9 mouse cellular contexts compared by ENCODE assay signal in genomic region chr8:124701023-124701422, GRCm38 (mm10). TPM values are rescaled to one million over a fixed set of nuclear protein-coding genes. Genes with fewer than 3 reads are reported as not detected.
A peak's percentile ranks its signal among the peaks of the same experiment; 100 is the strongest.
DNase-seq lines count a peak whose midpoint lies in the region; ATAC-seq lines count a peak whose summit lies in the region.
"Had no signal": no experiment of that assay in that cellular context is flagged by ENCODE, and none has a peak within 500 bp of the region (broad histone marks: within the 10 kb centered on the region; RNA-seq: fewer than 3 reads in every experiment).

No protein-coding gene starts in this region.

- H3K27me3 ChIP-seq in midbrain, embryonic 10.5 days (ENCODE audit: low read depth, poor library complexity, severe bottlenecking): no peaks in the 10 kb centered on the region
- H3K27me3 ChIP-seq: heart, embryonic 12.5 days had no signal

- peak; percentile 35 for DNase-seq in A20 (ENCODE audit: low read depth, low spot score)
- DNase-seq in CD4-positive helper T cell, adult 2 months (ENCODE audit: low read depth, low spot score): peak; percentile 86
- peak; percentile 81 to 86 for DNase-seq in spleen, postnatal 36 days (ENCODE audit: low spot score in 2 of 2)
- no peak for DNase-seq in midbrain, embryonic 10.5 days (ENCODE audit: low spot score)
- no peak for DNase-seq in ovary, postnatal 14 days (ENCODE audit: low spot score)
- no peak for DNase-seq in cerebellum, adult 18-20 months
- DNase-seq: adrenal gland, adult 8-10 months had no signal

- peak; percentile 88 for ATAC-seq in inflammation-experienced regulatory T-cells, adult 6 months

- WGBS in midbrain, embryonic 10.5 days: 90% methylated on average over 9 of the region's 9 CpGs

- H3K4me3 ChIP-seq in midbrain, embryonic 10.5 days: no peak overlapping the region
- H3K4me3 ChIP-seq: heart, embryonic 12.5 days had no signal

- no peak overlapping the region for H3K27ac ChIP-seq in midbrain, embryonic 10.5 days (replicated peaks)

- no peaks in the 10 kb centered on the region for H3K9me3 ChIP-seq in midbrain, embryonic 10.5 days (replicated peaks)
- H3K9me3 ChIP-seq: heart, embryonic 12.5 days had no signal

- H3K36me3 ChIP-seq in midbrain, embryonic 10.5 days: peaks cover 85% of the 10 kb centered on the region

- no peaks in the 10 kb centered on the region for H3K4me1 ChIP-seq in midbrain, embryonic 10.5 days
- H3K4me1 ChIP-seq: heart, embryonic 12.5 days had no signal

RNA-seq across cellular contexts. Expression of gene Ttc13, which starts 20.8 kb away (rescaled TPM):
- 10 to 100 TPM; 26.1 to 40.4 (median 39.4) TPM for polyA plus RNA-seq in inflammation-experienced regulatory T-cells, adult 6 months (2017; shearing (Covaris generic))
- 53.3 and 56.0 TPM in 2 replicates for polyA plus RNA-seq in midbrain, embryonic 10.5 days (2016; fragmentation: Nextera tagmentation; extraction: Ambion mirVana)

RNA-seq across cellular contexts. Expression of gene Arv1, which starts 20.9 kb away (rescaled TPM):
- 10 to 100 TPM; 19.0 to 33.2 (median 27.3) TPM for polyA plus RNA-seq in inflammation-experienced regulatory T-cells, adult 6 months (2017; shearing (Covaris generic))
- 35.4 and 36.5 TPM in 2 replicates for polyA plus RNA-seq in midbrain, embryonic 10.5 days (2016; fragmentation: Nextera tagmentation; extraction: Ambion mirVana)

RNA-seq across cellular contexts. Expression of gene 2310022B05Rik, which starts 37.9 kb away (rescaled TPM):
- 1 to 10 TPM in 2 of 3 experiments, under 1 TPM in 1; 0.60 to 1.6 (median 1.6) TPM for polyA plus RNA-seq in inflammation-experienced regulatory T-cells, adult 6 months (2017; shearing (Covaris generic))
- 17.5 and 17.7 TPM in 2 replicates for polyA plus RNA-seq in midbrain, embryonic 10.5 days (2016; fragmentation: Nextera tagmentation; extraction: Ambion mirVana)

RNA-seq across cellular contexts. Expression of gene Fam89a, which starts 50.6 kb away (rescaled TPM):
- polyA plus RNA-seq in inflammation-experienced regulatory T-cells, adult 6 months (2017; shearing (Covaris generic)): under 1 TPM in 2 of 3 experiments, not detected in 1; 0.75 to 0.80 TPM
- polyA plus RNA-seq in midbrain, embryonic 10.5 days (2016; fragmentation: Nextera tagmentation; extraction: Ambion mirVana): 1.7 and 2.0 TPM in 2 replicates

Comparison
In these comparisons a context has a peak if more than half of its experiments do, and no peak if none do; other contexts are left out.
1. DNase-seq: peak in A20 (single experiment), CD4-positive helper T cell, adult 2 months (single experiment) and spleen, postnatal 36 days (2 of 2); none in midbrain, embryonic 10.5 days (single experiment), ovary, postnatal 14 days (single experiment) and cerebellum, adult 18-20 months (0 of 2).